Mouse (Mus musculus) limb, embryonic 10.5 days (tissue): ENCODE data around the gene Fam71a. TPM values are rescaled to one million over a fixed set of nuclear protein-coding genes. Genes with fewer than 3 reads are reported as not detected.
A peak's percentile ranks its signal among the peaks of the same experiment; 100 is the strongest.
"Not testable (repeated sequence)": the region's sequence is repeated elsewhere in the genome, so short reads cannot be mapped to it uniquely, and the experiment has no call there.

Experiments
- DNase-seq: peaks from one replicate; pipeline ENCODE4 v3.0.0-alpha.2; 2017; ENCODE audit warnings: low spot score
- H3K27ac ChIP-seq: fragments of 300-500 bp; sonication (generic); 2 replicates; pipeline ENCODE4 v1.5.1; 2016; ENCODE audit warnings: mild to moderate bottlenecking
- H3K27me3 ChIP-seq: fragments of 300-500 bp; sonication (generic); 2 replicates; pipeline ENCODE4 v1.6.1; 2016; ENCODE audit warnings: low read depth, mild to moderate bottlenecking; ENCODE audit not compliant: poor library complexity, severe bottlenecking
- H3K36me3 ChIP-seq: fragments of 300-500 bp; sonication (generic); 2 replicates; pipeline ENCODE4 v1.6.1; 2016; ENCODE audit warnings: mild to moderate bottlenecking, moderate library complexity
- H3K4me1 ChIP-seq: fragments of 300-500 bp; sonication (generic); 2 replicates; pipeline ENCODE4 v1.6.1; 2016
- H3K4me3 ChIP-seq: fragments of 300-500 bp; sonication (generic); 2 replicates; pipeline ENCODE4 v1.5.1; 2016; ENCODE audit warnings: mild to moderate bottlenecking, moderate library complexity
- H3K9me3 ChIP-seq: fragments of 300-500 bp; sonication (generic); replicated peaks from 2 replicates; pipeline ENCODE4 v1.6.1; 2016; ENCODE audit warnings: mild to moderate bottlenecking
- WGBS: fragments of 180-500 bp; shearing (Covaris S2); methylation state at CpG from one replicate; pipeline ENCODE4 v1.1.7; 2016; 5-methylcytosine and 5-hydroxymethylcytosine counted together
- polyA plus RNA-seq: library from polyadenylated mRNA; unstranded; fragments of >200 nt; fragmentation: Nextera tagmentation; extraction: Ambion mirVana; gene quantifications from 2 replicates; pipeline ENCODE4 v1.2.1, GENCODE M21; 2016

The Fam71a gene
- polyA plus RNA-seq, 1 experiment from 2014 or later, result not detected

- peaks cover 27% of the 10 kb centered on the region for H3K27me3 ChIP-seq
- H3K9me3 ChIP-seq, result no peaks in the 10 kb centered on the region
- H3K4me3 ChIP-seq, result no peak overlapping the region
- WGBS, result 76% methylated on average over 7 of the region's 7 CpGs
- H3K4me1 ChIP-seq, result peaks cover 32% of the 10 kb centered on the region
- no peaks in the 10 kb centered on the region for H3K36me3 ChIP-seq
- H3K27ac ChIP-seq, result no peak overlapping the region
- DNase-seq, result no peak
These were observed 12.3 kb upstream of the Fam71a start for GRCm38 (mm10) chr1:191176887-191177286.

DNA sequence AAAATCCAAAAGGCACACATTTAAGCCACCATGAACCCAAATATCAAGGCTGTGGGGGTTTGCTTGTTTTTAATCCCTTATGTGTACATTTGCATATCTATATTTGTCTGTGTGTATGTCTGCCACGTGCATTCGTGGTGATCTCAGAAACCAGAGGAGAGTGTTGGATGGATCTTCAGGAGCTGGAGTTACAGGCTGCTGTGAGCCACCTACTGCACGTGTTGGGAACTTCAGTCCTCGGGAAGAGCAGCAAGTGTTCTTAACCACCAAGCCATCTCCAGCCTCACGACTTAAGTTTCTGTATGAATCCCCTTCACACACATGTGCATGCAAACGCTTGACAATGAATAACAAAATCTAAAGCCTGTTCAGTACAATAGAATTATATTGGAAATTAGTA, 7.9 kb upstream of the Fam71a start:
- DNase-seq, result no peak
- H3K9me3 ChIP-seq, result no peaks in the 10 kb centered on the region
- WGBS, result 21% methylated on average over 6 of the region's 6 CpGs
- H3K27me3 ChIP-seq, result 0 out of 2 replicates have a peak, but pooled peaks cover under 1% of the 10 kb centered on the region
- H3K36me3 ChIP-seq, result no peaks in the 10 kb centered on the region
- no peak overlapping the region for H3K27ac ChIP-seq
- H3K4me1 ChIP-seq, result no peaks in the 10 kb centered on the region
- H3K4me3 ChIP-seq, result no peak overlapping the region

DNA sequence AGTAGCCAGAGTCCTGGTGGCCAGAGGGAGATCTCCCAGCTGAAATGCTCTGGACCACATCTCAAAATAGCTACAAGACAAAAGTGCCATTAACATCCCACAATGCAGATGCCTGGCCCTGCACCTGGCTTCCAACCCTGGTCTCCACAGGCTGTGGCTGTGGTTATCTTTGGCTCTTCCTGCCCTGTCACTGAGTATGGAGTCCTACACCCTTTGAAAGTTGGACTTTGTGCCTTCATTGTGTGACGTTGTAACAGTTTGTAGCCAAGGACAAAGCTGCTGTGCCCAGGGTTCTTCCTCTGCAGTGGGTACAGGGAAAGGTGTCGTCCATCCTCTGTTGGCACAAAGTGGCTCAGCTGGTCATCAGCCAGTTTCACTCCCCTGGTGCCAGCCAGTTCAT, 5.8 kb upstream of the Fam71a start:
- no peaks in the 10 kb centered on the region for H3K27me3 ChIP-seq
- H3K36me3 ChIP-seq, result no peaks in the 10 kb centered on the region
- 96% methylated on average over 2 of the region's 2 CpGs for WGBS
- H3K4me1 ChIP-seq, result peaks cover 3% of the 10 kb centered on the region; the same call in 1 of the 2 replicates
- no peak overlapping the region for H3K4me3 ChIP-seq
- no peak for DNase-seq
- no peaks in the 10 kb centered on the region for H3K9me3 ChIP-seq
- no peak overlapping the region for H3K27ac ChIP-seq

DNA sequence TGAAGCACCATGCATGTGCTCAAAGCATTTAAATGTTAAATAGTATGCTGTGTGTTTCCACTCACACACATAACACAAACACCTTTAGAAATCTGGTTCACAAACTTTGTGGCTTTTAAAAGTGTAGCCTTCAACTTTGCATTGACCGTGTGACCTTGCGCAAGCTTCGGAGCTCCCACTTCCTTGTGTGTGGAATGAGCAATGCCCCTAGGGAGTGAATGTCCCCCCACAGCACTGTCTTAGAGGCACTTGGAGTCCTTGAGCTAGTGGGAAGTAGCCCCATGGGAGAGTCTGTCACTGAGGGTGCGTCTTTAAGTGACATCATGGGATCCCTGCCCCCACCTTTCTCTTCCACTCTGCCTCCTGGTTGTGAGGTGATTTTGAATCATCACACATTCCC, 1.6 kb upstream of the Fam71a start:
- Histone ChIP-seq H3K27me3 (no peaks in the 10 kb centered on the region), H3K36me3 (no peaks in the 10 kb centered on the region), H3K27ac (no peak overlapping the region), H3K4me1 (peaks cover 3% of the 10 kb centered on the region; the same call in 1 of the 2 replicates), H3K9me3 (no peaks in the 10 kb centered on the region), H3K4me3 (no peak overlapping the region)
- 75% methylated on average over 4 of the region's 4 CpGs for WGBS
- DNase-seq, result no peak

GRCm38 (mm10) chr1:191154314-191154713, 10.3 kb downstream of the Fam71a start:
- no peaks in the 10 kb centered on the region for H3K27me3 ChIP-seq
- H3K4me1 ChIP-seq, result peaks cover 10% of the 10 kb centered on the region; the same call in 1 of the 2 replicates
- no peaks in the 10 kb centered on the region for H3K36me3 ChIP-seq
- H3K9me3 ChIP-seq, result peaks cover 4% of the 10 kb centered on the region
- H3K27ac ChIP-seq, result peak overlapping the region; percentile 31; the same call in 1 of the 2 replicates
- H3K4me3 ChIP-seq, result no peak overlapping the region
- DNase-seq, result no peak
- WGBS, result 63% methylated on average over 3 of the region's 3 CpGs

GRCm38 (mm10) chr1:191153052-191153451, 11.6 kb downstream of the Fam71a start:
- Histone ChIP-seq H3K27me3 (no peaks in the 10 kb centered on the region), H3K27ac (0 out of 2 replicates have a peak overlapping the region, but pooled peaks have one; percentile 31), H3K36me3 (no peaks in the 10 kb centered on the region), H3K4me3 (no peak overlapping the region), H3K4me1 (peaks cover 10% of the 10 kb centered on the region; the same call in 1 of the 2 replicates), H3K9me3 (peaks cover 4% of the 10 kb centered on the region)
- peak; percentile 53 for DNase-seq
- 19% methylated on average over 4 of the region's 4 CpGs for WGBS

DNA sequence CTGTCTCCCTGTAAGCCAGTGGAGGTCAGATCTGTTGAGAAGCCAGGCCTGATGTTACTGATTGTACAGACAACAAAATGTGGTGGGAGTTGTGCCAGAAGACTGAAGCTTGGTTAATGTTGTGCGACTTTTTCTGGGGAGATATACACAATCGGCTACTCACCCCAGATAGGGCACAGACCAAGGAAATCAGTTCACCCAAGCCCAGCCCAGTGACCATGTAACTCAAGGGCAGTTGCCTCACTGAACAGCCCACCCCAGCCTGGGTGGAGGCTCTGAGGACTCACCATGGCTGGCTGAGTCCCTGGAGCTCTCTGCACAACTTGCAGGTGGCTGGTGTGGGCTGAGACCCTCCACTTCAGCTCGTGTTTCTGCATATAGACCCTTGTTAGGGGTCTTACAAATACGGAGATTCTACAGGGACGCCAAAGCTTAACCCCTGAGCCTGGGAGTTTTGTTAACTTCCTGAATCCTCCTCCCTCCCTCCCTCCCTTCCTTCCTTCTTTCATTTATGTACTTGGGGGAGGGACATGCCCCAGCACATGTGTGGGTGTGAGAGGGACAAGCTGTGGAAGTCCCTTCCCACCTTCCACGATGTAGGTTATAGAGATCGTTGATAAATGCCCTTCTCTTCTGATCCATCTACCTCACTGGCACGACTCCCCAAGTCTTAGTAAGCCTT, 13.6 kb downstream of the Fam71a start:
- 88% methylated on average over 8 of the region's 8 CpGs for WGBS
- peaks cover 10% of the 10 kb centered on the region; the same call in 1 of the 2 replicates for H3K4me1 ChIP-seq
- no peak overlapping the region for H3K4me3 ChIP-seq
- no peaks in the 10 kb centered on the region for H3K27me3 ChIP-seq
- no peaks in the 10 kb centered on the region for H3K36me3 ChIP-seq
- DNase-seq, result no peak
- H3K27ac ChIP-seq, result no peak overlapping the region
- no peaks in the 10 kb centered on the region for H3K9me3 ChIP-seq

DNA sequence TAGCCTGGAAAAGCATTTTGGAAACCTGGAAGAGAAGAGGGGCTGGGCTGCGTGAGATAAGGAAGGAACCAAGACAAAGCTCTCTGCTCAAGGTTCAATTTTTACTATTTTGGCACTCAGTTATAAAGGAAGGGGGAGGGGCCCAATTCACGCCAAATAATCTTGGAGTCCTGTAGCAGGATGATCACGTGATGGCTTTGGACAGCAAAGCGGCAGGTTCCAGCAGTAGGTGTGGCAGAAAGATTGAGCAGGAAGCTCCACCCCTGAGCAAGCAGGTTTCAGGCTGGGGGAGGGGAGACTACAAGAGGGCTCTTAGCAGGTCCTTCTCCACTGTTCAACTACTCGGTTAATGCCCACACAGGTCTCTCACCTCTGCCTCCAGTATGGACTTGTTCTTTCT, 15.1 kb downstream of the Fam71a start:
- not testable (repeated sequence) for H3K4me3 ChIP-seq, DNase-seq, H3K27ac ChIP-seq, H3K36me3 ChIP-seq, H3K9me3 ChIP-seq, H3K27me3 ChIP-seq
- 87% methylated on average over 5 of the region's 5 CpGs for WGBS
- H3K4me1 ChIP-seq, result peaks cover 10% of the 10 kb centered on the region; the same call in 1 of the 2 replicates

DNA sequence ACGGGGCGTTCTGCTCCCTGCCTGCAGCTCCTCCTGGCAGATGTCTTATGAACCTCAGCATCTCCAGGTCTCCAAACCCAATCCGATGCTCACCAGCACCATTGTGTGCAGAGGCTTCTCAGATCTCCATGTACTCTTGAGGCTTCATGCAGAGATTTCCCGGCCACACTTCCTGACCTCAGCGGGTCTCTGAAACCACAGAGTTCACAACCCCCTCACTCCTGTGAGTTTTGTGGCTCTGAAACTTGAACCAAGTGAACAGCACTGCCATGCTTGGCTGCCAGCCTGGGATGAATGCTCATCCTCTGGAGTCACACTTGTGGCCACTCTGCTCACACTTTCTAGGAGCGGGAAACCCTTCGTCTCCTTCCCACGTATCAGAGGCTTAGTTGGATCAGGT, 23.6 kb downstream of the Fam71a start:
- WGBS, result 90% methylated on average over 8 of the region's 8 CpGs
- no peaks in the 10 kb centered on the region for H3K9me3 ChIP-seq
- no peaks in the 10 kb centered on the region for H3K36me3 ChIP-seq
- no peaks in the 10 kb centered on the region for H3K27me3 ChIP-seq
- H3K27ac ChIP-seq, result no peak overlapping the region
- peaks cover 4% of the 10 kb centered on the region for H3K4me1 ChIP-seq
- DNase-seq, result no peak
- H3K4me3 ChIP-seq, result no peak overlapping the region

- 73% methylated on average over 7 of the region's 7 CpGs for WGBS
- H3K27ac ChIP-seq, result no peak overlapping the region
These were observed 25.6 kb downstream of the Fam71a start for GRCm38 (mm10) chr1:191138874-191139495.

DNA sequence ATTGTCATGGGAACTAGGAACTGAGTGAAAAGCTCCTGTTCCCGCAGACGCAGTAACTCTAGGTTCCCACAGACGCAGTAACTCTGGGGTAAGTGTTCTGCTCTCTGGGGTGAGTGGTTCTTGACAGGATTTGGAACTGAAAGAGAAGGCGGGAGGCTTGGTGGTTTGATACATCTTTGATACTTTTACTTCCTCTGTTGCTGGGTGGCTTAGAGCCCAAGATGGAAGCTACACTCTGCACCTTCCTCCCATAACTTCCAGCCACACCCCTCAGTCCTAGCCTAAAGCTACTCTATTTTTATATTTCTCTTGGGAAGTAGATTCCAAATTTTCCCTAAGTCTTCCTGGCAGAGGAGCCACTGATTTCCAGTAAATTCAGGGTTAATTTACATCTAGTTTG, 26.2 kb downstream of the Fam71a start:
- H3K9me3 ChIP-seq, result no peaks in the 10 kb centered on the region
- H3K27ac ChIP-seq, result no peak overlapping the region
- 94% methylated on average over 4 of the region's 4 CpGs for WGBS
- DNase-seq, result no peak
- no peak overlapping the region for H3K4me3 ChIP-seq
- H3K36me3 ChIP-seq, result no peaks in the 10 kb centered on the region
- peaks cover 5% of the 10 kb centered on the region for H3K4me1 ChIP-seq
- H3K27me3 ChIP-seq, result no peaks in the 10 kb centered on the region

More at GRCm38 (mm10) chr1:191138874-191139495, 25.6 kb downstream of the Fam71a start:
- no peaks in the 10 kb centered on the region for H3K36me3 ChIP-seq
- H3K9me3 ChIP-seq, result no peaks in the 10 kb centered on the region
- no peak for DNase-seq
- H3K4me3 ChIP-seq, result no peak overlapping the region
- peaks cover 5% of the 10 kb centered on the region for H3K4me1 ChIP-seq
- H3K27me3 ChIP-seq, result no peaks in the 10 kb centered on the region

DNA sequence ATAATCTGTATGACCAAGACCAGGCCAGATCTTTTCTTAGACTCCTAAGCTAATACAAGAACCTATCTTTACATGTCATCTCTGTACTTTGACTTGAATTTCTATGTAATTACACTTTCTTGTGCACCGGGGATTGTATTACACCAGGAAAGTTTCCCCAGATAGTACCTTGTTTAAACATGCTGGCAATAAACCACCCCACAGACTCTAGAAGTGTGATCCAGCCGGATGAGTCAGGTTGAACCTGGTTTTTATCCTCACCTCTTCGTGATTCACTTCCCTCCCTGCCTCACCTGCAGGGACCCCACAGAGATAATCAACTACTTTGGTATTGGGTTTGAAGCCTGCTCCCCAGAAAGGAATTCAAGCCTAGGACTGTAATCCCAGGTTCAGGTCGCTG, 29.2 kb downstream of the Fam71a start:
- peaks cover 5% of the 10 kb centered on the region for H3K4me1 ChIP-seq
- 47% methylated on average over 4 of the region's 4 CpGs for WGBS

DNA sequence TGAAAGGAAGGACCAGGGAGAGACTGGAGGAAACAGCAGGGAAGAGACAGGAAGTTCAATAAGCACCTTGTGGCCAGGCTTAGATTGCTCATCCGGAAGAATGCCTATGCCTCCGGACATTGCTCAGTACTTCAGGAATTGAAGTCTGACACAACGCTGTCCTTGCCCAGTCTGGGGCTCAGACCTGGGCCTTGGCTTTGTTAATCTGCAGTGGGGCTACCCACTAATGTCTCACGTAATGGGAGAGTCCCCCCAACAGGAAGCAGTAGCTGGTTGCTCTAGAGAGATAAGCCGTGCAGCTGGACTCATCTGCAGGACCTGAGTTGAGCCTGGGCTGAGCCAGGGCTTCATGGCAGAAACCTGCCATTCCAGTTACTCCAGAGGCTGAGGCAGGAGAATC, 31.7 kb downstream of the Fam71a start:
- 77% methylated on average over 5 of the region's 5 CpGs for WGBS
- Histone ChIP-seq H3K36me3 (no peaks in the 10 kb centered on the region), H3K9me3 (0 out of 2 replicates have a peak, but pooled peaks cover 4% of the 10 kb centered on the region), H3K27ac (no peak overlapping the region), H3K4me3 (no peak overlapping the region), H3K4me1 (peaks cover 5% of the 10 kb centered on the region), H3K27me3 (no peaks in the 10 kb centered on the region)
- DNase-seq, result no peak

More for the DNA sequence above, 29.2 kb downstream of the Fam71a start:
- Histone ChIP-seq H3K36me3 (no peaks in the 10 kb centered on the region), H3K9me3 (no peaks in the 10 kb centered on the region), H3K4me3 (no peak overlapping the region), H3K27me3 (no peaks in the 10 kb centered on the region), H3K27ac (no peak overlapping the region)
- DNase-seq, result no peak
